Mouse (Mus musculus) limb, embryonic 15.5 days (tissue): Measurements from ENCODE around the gene Chd6. TPM values are rescaled to one million over a fixed set of nuclear protein-coding genes. Genes with fewer than 3 reads are reported as not detected.

ENCODE experiments used
- polyA plus RNA-seq: library from polyadenylated mRNA; unstranded; fragments of >200 nt; fragmentation: Nextera tagmentation; extraction: Ambion mirVana; gene quantifications from 2 replicates; pipeline ENCODE4 v1.2.1, GENCODE M21; 2015

Gene Chd6
- polyA plus RNA-seq, 1 experiment from 2014 or later, result 28.2 TPM

Other genes starting within 250 kb of the Chd6 start
- 12.2 and 13.3 TPM in 2 replicates for gene Zhx3, start 236.1 kb downstream of the Chd6 start, polyA plus RNA-seq
- gene Lpin3, start 228.4 kb downstream of the Chd6 start, polyA plus RNA-seq, result 4.7 and 5.1 TPM in 2 replicates
- 47.6 and 54.6 TPM in 2 replicates for gene Emilin3, start 196.7 kb downstream of the Chd6 start, polyA plus RNA-seq